Mouse (Mus musculus): ENCODE data around the gene Enc1. TPM values are rescaled to one million over a fixed set of nuclear protein-coding genes. Genes with fewer than 3 reads are reported as not detected.
A peak's percentile ranks its signal among the peaks of the same experiment; 100 is the strongest.

Enc1 gene
- polyA plus RNA-seq, 1 experiment from 2014 or later = 28.8 TPM

DNA sequence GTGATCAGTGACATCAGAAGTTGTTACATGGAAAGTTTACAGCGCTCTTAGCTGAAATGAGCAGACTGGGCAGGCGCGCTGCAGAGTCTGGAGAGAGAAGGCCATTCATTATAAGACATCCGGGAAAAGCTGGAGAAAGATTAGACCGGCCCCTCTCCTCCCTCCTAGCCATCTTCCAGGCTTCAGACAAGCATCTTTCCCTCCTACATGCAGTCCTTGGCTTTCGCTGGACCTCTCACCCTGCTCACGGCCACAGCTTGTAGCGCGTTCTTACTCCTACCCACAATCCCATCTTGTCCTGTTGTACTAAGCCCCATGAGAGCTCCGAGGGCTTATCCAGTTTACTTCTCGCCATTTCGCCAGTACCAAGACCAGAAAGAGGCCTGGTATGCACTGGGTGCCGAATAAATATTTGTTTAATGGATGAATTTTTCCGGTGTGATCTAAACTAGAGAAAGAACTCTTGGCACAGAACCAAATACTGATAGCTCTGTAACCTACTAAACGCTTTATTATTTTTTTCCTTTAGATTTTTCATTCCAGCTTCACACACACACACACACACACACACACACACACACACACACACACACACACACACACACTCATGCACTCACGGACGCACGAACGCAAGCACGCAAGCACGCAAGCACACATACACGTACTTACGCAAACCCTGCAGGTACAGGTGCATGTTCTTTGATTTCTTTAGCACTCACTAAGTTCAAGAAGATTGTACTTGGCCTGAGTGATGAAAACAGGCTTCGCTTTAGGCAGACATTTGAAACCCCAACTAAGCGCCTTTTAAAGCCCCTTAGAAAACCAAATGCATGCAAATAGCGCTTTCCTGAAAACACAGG, 41.4 kb downstream of the Enc1 start:
- H3K9ac ChIP-seq = peak overlapping the region; percentile 1; the same call in 1 of the 2 replicates
- H3K4me2 ChIP-seq (replicated peaks) = peak overlapping the region; percentile 41
- H3K27ac ChIP-seq = no peak overlapping the region
- H3K4me3 ChIP-seq = peak overlapping the region; percentile 8
- peaks cover 8% of the 10 kb centered on the region for H3K4me1 ChIP-seq
- H3K9me3 ChIP-seq (replicated peaks) = no peaks in the 10 kb centered on the region
- no peaks in the 10 kb centered on the region for H3K36me3 ChIP-seq
- H3K27me3 ChIP-seq = peaks cover 12% of the 10 kb centered on the region
- no peak for ATAC-seq (ENCODE audit: low FRiP score)
- WGBS = 15% methylated on average over 26 of the region's 26 CpGs

DNA sequence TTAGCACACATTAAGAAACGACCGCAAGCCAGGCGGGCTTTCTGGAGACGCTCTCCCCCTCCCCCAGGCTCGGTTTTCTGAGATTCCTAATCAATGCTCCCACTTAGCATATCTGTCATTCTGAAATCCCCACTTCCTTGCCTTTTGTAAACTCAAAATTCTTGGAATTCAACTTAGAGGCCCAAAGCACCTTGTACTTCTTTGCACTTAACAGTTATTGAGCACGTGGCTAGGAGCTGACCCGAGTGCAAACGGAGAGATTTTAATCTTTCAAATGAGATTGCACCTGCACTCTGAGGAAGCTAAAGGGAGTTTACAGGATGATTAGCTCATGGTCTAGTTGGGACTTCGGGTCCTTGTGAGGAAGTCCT, 42.0 kb downstream of the Enc1 start:
- Histone ChIP-seq H3K4me3 (no peak overlapping the region), H3K4me2 (replicated peaks) (peak overlapping the region; percentile 41)

DNA sequence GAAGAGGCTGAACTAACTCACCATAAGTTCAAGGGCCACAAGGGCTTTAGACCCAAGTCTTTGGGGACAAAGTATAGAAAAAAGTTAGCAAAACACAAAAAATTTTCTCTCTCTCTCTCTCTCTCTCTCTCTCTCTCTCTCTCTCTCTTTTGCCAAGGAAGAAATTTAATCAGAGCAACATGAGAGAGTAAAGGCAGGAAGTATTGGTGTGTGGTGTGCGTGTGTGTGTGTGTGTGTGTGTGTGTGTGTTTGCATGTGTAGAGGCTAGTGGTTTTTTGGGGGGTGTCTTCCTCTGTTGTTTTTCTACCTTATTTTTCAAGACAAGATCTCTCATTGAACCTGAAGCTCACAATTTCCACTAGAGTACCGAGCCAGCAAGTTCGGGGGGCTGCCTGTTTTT, 46.1 kb downstream of the Enc1 start:
- Histone ChIP-seq H3K4me2 (replicated peaks) (no peak overlapping the region), H3K27ac (no peak overlapping the region), H3K4me3 (no peak overlapping the region), H3K4me1 (peaks cover 23% of the 10 kb centered on the region), H3K36me3 (no peaks in the 10 kb centered on the region), H3K27me3 (peaks cover 12% of the 10 kb centered on the region), H3K9me3 (replicated peaks) (no peaks in the 10 kb centered on the region), H3K9ac (no peak overlapping the region)
- 90% methylated on average over 3 of the region's 3 CpGs for WGBS
- no peak for ATAC-seq (ENCODE audit: low FRiP score)

More for the DNA sequence above, 42.0 kb downstream of the Enc1 start:
- no peak for ATAC-seq (ENCODE audit: low FRiP score)
- WGBS = 7% methylated on average over 9 of the region's 9 CpGs
- no peak overlapping the region for H3K9ac ChIP-seq
- H3K27ac ChIP-seq = no peak overlapping the region
- peaks cover 8% of the 10 kb centered on the region for H3K4me1 ChIP-seq
- H3K9me3 ChIP-seq (replicated peaks) = no peaks in the 10 kb centered on the region
- H3K36me3 ChIP-seq = no peaks in the 10 kb centered on the region
- peaks cover 12% of the 10 kb centered on the region for H3K27me3 ChIP-seq

DNA sequence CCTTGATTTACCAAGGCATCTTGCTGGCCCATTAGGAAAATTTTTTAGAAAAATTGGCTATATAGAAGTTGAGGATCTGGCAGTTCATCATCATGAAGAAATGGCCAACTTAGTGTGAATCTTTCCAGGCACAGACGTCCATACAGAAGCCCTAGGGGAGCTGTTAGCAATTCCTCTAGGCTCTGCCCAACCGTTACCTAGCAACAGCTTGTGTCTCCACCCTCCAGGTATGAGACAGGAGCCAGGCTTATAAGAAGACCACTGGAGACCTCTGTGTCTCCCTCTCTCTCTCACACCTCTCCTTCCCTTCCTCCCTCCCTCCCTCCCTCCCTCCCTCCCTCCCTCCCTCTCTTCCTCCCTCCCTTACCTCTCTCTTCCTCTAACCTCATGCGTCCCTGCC, 49.8 kb downstream of the Enc1 start:
- Histone ChIP-seq H3K4me1 (peaks cover 33% of the 10 kb centered on the region), H3K4me2 (replicated peaks) (no peak overlapping the region), H3K9ac (no peak overlapping the region), H3K27me3 (no peaks in the 10 kb centered on the region), H3K4me3 (no peak overlapping the region), H3K27ac (0 out of 2 replicates have a peak overlapping the region, but pooled peaks have one; percentile 6), H3K9me3 (replicated peaks) (no peaks in the 10 kb centered on the region), H3K36me3 (no peaks in the 10 kb centered on the region)
- ATAC-seq (ENCODE audit: low FRiP score) = 0 out of 2 replicates have a peak, but pooled peaks have one; percentile 48
- WGBS = 42% methylated on average over 3 of the region's 3 CpGs

DNA sequence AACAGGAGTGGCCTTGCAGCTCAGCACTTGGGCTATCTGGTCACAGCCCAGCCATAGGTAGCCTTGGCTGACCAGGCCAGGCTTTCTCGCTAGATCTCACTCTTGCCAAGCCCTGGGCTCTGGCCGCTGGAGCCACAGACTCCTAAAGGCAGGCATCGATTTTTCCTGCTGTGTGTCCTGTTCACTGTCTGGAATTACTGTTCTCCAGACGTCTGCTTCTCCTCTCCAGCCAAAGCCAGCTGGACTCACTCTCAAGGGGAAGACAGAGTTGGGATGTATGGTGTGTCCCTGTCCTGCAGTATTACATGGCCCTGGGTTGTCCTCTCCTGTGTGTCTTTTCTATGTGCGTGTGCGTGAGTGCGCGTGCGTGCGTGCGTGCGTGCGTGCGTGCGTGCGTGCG, 50.4 kb downstream of the Enc1 start:
- Histone ChIP-seq H3K9me3 (replicated peaks) (no peaks in the 10 kb centered on the region), H3K4me1 (peaks cover 33% of the 10 kb centered on the region), H3K4me2 (replicated peaks) (no peak overlapping the region), H3K27ac (peak overlapping the region; percentile 58), H3K9ac (no peak overlapping the region), H3K4me3 (no peak overlapping the region), H3K36me3 (no peaks in the 10 kb centered on the region), H3K27me3 (no peaks in the 10 kb centered on the region)
- 75% methylated on average over 17 of the region's 17 CpGs for WGBS
- peak; percentile 42; the same call in 1 of the 2 replicates for ATAC-seq (ENCODE audit: low FRiP score)

DNA sequence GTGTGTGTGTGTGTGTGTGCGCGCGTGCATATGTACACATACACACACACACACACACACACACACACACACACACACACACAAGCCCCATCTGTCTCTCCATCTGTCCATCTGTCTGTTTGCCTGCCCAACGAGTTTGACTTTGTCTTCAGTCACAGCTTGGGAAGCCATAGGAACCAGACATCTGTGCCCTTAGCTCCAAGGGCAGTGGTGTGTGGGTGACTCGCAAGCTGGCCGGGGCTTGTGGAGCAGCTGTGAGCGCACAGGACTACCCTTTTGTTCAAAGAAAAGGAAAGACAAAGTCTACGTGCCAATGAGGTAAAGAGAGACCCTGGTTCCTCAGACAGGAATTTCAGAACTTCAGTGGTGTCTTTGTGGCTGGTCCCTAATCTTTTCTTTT, 51.1 kb downstream of the Enc1 start:
- no peaks in the 10 kb centered on the region for H3K27me3 ChIP-seq
- H3K9me3 ChIP-seq (replicated peaks) = no peaks in the 10 kb centered on the region
- peak overlapping the region; percentile 58; the same call in 1 of the 2 replicates for H3K27ac ChIP-seq
- peak overlapping the region; percentile 34; the same call in 1 of the 2 replicates for H3K4me2 ChIP-seq (replicated peaks)
- ATAC-seq (ENCODE audit: low FRiP score) = peak; percentile 80
- no peaks in the 10 kb centered on the region for H3K36me3 ChIP-seq
- peaks cover 33% of the 10 kb centered on the region for H3K4me1 ChIP-seq
- no peak overlapping the region for H3K4me3 ChIP-seq
- 11% methylated on average over 5 of the region's 8 CpGs for WGBS
- no peak overlapping the region for H3K9ac ChIP-seq

DNA sequence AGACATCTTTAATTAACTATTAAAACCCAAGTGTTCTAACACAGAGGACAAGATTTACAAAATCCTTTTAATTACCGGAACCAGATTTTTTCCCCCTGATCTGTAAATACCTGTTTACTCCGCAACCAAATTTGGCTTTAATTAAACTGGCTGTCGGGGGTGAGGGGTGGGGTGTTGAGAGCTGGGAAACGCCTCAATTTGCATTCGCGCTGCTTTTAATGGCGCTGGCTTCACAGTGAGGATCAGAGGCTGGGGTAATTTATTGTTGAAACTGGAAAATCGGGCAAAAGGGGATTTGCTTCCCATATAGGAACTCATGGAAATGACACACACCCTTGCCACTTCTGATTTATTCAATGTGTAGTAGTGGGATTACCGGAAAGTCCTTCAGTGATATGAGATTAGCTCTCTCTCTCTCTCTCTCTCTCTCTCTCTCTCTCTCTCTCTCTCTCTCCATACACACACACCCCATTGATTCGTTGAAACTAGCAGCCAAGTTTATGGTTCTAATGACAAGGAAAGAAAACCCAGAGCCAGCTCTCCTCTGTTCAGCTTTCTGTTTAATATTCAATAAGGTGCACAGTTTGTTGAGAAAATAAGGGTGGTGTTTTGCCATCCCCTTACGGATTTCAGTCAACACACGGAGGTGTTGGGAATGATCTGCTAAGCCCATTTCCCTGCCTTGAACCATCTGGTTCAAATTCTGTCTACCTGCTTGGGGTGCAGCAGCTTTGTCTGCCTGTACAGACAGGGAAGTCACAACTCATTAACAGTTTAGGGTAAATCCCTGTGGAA, 51.7 kb downstream of the Enc1 start:
- Histone ChIP-seq H3K36me3 (no peaks in the 10 kb centered on the region), H3K4me3 (no peak overlapping the region), H3K9ac (no peak overlapping the region), H3K27ac (peak overlapping the region; percentile 58), H3K9me3 (replicated peaks) (no peaks in the 10 kb centered on the region), H3K4me2 (replicated peaks) (peak overlapping the region; percentile 34), H3K4me1 (peaks cover 33% of the 10 kb centered on the region), H3K27me3 (no peaks in the 10 kb centered on the region)
- 0 out of 2 replicates have a peak, but pooled peaks have one; percentile 41 for ATAC-seq (ENCODE audit: low FRiP score)
- WGBS = 18% methylated on average over 12 of the region's 12 CpGs

DNA sequence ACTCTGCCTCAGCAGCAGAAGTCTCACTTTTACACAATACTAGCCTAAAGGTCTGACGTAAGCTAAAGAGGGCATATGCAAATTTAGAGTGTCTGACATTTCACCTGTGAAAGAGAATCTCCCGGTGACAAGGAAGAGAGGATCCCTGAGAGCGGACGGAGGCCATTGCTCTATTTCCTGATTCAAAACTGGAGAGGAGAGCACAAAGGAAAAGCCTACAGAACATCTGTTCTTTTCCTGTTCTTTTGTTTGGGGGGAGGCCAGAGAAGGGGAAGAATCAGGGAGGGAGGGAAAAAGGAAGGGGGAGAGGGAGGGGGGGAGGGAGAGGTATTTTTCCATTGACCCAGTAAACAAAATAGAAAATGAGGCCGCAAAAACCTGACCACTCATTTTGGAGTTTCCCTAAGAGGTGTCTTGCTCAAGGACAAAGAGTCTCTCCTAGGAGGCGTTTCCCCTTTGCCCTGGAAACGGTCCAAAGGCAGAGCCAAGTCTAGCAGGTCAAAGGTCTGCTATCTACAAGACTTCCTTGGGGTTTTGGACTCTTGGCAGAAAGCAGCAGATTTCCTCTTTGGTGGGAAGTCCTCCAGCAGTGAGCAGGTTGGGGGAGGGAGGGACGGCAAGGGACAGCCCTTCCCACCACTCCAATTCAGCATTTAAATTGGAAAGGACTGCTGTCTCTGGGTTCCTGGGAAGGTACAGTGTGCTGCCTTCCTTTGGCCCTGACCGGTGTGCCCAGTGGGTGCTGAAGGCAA, 54.4 kb downstream of the Enc1 start:
- no peak overlapping the region for H3K4me3 ChIP-seq
- ATAC-seq (ENCODE audit: low FRiP score) = no peak
- no peaks in the 10 kb centered on the region for H3K27me3 ChIP-seq
- no peaks in the 10 kb centered on the region for H3K9me3 ChIP-seq (replicated peaks)
- H3K4me1 ChIP-seq = peaks cover 33% of the 10 kb centered on the region
- H3K4me2 ChIP-seq (replicated peaks) = no peak overlapping the region
- no peaks in the 10 kb centered on the region for H3K36me3 ChIP-seq
- H3K27ac ChIP-seq = no peak overlapping the region
- no peak overlapping the region for H3K9ac ChIP-seq
- WGBS = 38% methylated on average over 9 of the region's 9 CpGs

DNA sequence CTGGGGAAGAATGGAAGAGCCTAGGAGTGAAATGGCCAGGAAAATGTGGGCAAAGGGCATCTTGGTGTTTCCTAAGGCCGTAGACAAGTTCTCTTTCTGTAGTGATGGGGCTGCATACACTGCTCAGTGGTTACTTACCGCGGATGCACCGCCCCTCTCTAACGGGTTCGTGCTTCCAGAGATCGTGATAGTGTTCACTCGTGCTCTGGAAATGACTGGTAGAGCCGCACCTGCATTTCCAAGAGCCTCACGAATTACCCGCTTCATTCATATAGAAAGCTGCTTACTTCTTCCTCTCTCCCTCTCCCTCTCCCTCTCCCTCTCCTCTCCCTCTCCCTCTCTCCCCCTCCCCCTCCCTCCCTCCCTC, 54.9 kb downstream of the Enc1 start:
- peaks cover 29% of the 10 kb centered on the region for H3K4me1 ChIP-seq
- no peak overlapping the region for H3K9ac ChIP-seq
- no peak overlapping the region for H3K4me2 ChIP-seq (replicated peaks)
- no peak overlapping the region for H3K27ac ChIP-seq
- H3K9me3 ChIP-seq (replicated peaks) = no peaks in the 10 kb centered on the region
- WGBS = 81% methylated on average over 11 of the region's 11 CpGs
- H3K27me3 ChIP-seq = no peaks in the 10 kb centered on the region
- ATAC-seq (ENCODE audit: low FRiP score) = no peak
- H3K4me3 ChIP-seq = no peak overlapping the region
- H3K36me3 ChIP-seq = no peaks in the 10 kb centered on the region

DNA sequence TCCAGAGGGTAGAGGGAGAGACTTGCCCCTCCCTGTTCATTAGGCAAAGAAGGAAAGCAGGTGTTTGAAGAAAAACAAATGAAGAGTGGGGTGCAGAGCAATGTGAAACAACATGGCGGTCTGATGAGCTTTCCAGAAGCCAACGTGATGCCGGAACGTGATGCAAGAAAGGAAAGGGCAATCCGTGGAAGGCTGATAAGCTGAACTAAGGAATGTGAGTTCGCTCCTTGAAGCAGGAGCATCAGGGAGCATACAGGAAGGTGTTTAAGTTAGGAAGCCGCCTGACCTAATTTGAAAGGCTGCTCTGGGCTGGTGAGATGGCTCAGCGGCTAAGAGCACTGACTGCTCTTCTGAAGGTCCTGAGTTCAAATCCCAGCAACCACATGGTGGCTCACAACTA, 55.4 kb downstream of the Enc1 start:
- ATAC-seq (ENCODE audit: low FRiP score) = no peak
- H3K9ac ChIP-seq = no peak overlapping the region
- 82% methylated on average over 8 of the region's 8 CpGs for WGBS
- no peak overlapping the region for H3K4me2 ChIP-seq (replicated peaks)
- H3K27me3 ChIP-seq = no peaks in the 10 kb centered on the region
- no peak overlapping the region for H3K27ac ChIP-seq
- H3K9me3 ChIP-seq (replicated peaks) = no peaks in the 10 kb centered on the region
- H3K36me3 ChIP-seq = no peaks in the 10 kb centered on the region
- peaks cover 24% of the 10 kb centered on the region for H3K4me1 ChIP-seq
- no peak overlapping the region for H3K4me3 ChIP-seq

DNA sequence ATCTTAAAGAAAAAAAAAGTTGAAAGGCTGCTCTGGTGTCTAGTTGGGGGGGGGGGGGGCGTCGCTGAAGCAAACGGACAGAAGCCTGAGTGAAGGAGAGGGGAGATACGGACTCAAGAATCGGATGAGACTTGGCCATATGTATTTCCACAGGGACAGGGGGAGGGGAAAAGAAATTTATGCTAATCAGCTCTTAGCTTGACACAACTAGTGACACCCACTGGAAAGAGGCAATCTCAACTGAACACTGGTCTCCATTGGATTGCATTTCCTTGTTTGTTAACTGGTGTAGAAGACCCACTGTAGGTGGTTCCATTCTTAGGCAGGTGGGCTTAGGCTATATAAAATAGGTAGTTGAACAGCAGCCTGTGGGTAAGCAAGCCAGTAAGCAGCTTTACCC, 55.9 kb downstream of the Enc1 start:
- H3K27me3 ChIP-seq = no peaks in the 10 kb centered on the region
- H3K4me3 ChIP-seq = no peak overlapping the region
- no peak overlapping the region for H3K27ac ChIP-seq
- peaks cover 19% of the 10 kb centered on the region for H3K4me1 ChIP-seq
- H3K36me3 ChIP-seq = no peaks in the 10 kb centered on the region
- H3K4me2 ChIP-seq (replicated peaks) = no peak overlapping the region
- H3K9ac ChIP-seq = no peak overlapping the region
- WGBS = 84% methylated on average over 2 of the region's 5 CpGs
- no peaks in the 10 kb centered on the region for H3K9me3 ChIP-seq (replicated peaks)
- no peak for ATAC-seq (ENCODE audit: low FRiP score)

Measured in hindbrain, embryonic 12.5 days (tissue).